Mouse (Mus musculus): ENCODE measurements around the gene Ano1. TPM values are rescaled to one million over a fixed set of nuclear protein-coding genes. Genes with fewer than 3 reads are reported as not detected.

Gene Ano1
- polyA plus RNA-seq, 1 experiment from 2014 or later: 7.4 TPM

- 61% methylated on average over 5 of the region's 5 CpGs for WGBS
- Histone ChIP-seq H3K27me3 (ENCODE audit: insufficient read depth, poor library complexity, severe bottlenecking) (peaks cover 20% of the 10 kb centered on the region), H3K4me3 (no peak overlapping the region), H3K36me3 (0 out of 2 replicates have a peak, but pooled peaks cover 2% of the 10 kb centered on the region), H3K9me3 (no peaks in the 10 kb centered on the region), H3K27ac (peak overlapping the region; percentile 66), H3K4me1 (replicated peaks) (peaks cover 33% of the 10 kb centered on the region)
- DNase-seq (ENCODE audit: low spot score): no peak
Observed at GRCm38 (mm10) chr7:144684467-144684866, 67.3 kb downstream of the Ano1 start.

GRCm38 (mm10) chr7:144680096-144680495 is 71.7 kb downstream of the Ano1 start:
- Histone ChIP-seq H3K36me3 (0 out of 2 replicates have a peak, but pooled peaks cover 2% of the 10 kb centered on the region), H3K27ac (no peak overlapping the region), H3K9me3 (no peaks in the 10 kb centered on the region), H3K4me3 (no peak overlapping the region), H3K27me3 (ENCODE audit: insufficient read depth, poor library complexity, severe bottlenecking) (peaks cover 61% of the 10 kb centered on the region), H3K4me1 (replicated peaks) (peaks cover 43% of the 10 kb centered on the region)
- 86% methylated on average over 5 of the region's 5 CpGs for WGBS
- no peak for DNase-seq (ENCODE audit: low spot score)

- H3K9me3 ChIP-seq: no peaks in the 10 kb centered on the region
- peak overlapping the region; percentile 51 for H3K4me3 ChIP-seq
- peaks cover 43% of the 10 kb centered on the region for H3K4me1 ChIP-seq (replicated peaks)
- 9% methylated on average over 68 of the region's 68 CpGs for WGBS
- no peak for DNase-seq (ENCODE audit: low spot score)
- H3K27me3 ChIP-seq (ENCODE audit: insufficient read depth, poor library complexity, severe bottlenecking): peaks cover 66% of the 10 kb centered on the region
- peak overlapping the region; percentile 79 for H3K27ac ChIP-seq
- H3K36me3 ChIP-seq: 0 out of 2 replicates have a peak, but pooled peaks cover 2% of the 10 kb centered on the region
Observed at GRCm38 (mm10) chr7:144678241-144679030, 73.3 kb downstream of the Ano1 start.

- Histone ChIP-seq H3K9me3 (no peaks in the 10 kb centered on the region), H3K4me1 (replicated peaks) (peaks cover 48% of the 10 kb centered on the region), H3K36me3 (no peaks in the 10 kb centered on the region), H3K27ac (peak overlapping the region; percentile 50; the same call in 1 of the 2 replicates), H3K4me3 (0 out of 2 replicates have a peak overlapping the region, but pooled peaks have one; percentile 51), H3K27me3 (ENCODE audit: insufficient read depth, poor library complexity, severe bottlenecking) (peaks cover 71% of the 10 kb centered on the region)
- 27% methylated on average over 12 of the region's 12 CpGs for WGBS
- no peak for DNase-seq (ENCODE audit: low spot score)
Observed at GRCm38 (mm10) chr7:144677341-144678086, 74.3 kb downstream of the Ano1 start.

GRCm38 (mm10) chr7:144675632-144676031 is 76.1 kb downstream of the Ano1 start:
- no peaks in the 10 kb centered on the region for H3K9me3 ChIP-seq
- H3K36me3 ChIP-seq: peaks cover 1% of the 10 kb centered on the region; the same call in 1 of the 2 replicates
- WGBS: 96% methylated on average over 8 of the region's 8 CpGs
- H3K4me3 ChIP-seq: no peak overlapping the region
- DNase-seq (ENCODE audit: low spot score): no peak
- peaks cover 48% of the 10 kb centered on the region for H3K4me1 ChIP-seq (replicated peaks)
- no peak overlapping the region for H3K27ac ChIP-seq
- H3K27me3 ChIP-seq (ENCODE audit: insufficient read depth, poor library complexity, severe bottlenecking): peaks cover 63% of the 10 kb centered on the region

GRCm38 (mm10) chr7:144669895-144670294 is 81.9 kb downstream of the Ano1 start:
- peaks cover 20% of the 10 kb centered on the region for H3K36me3 ChIP-seq
- DNase-seq (ENCODE audit: low spot score): no peak
- WGBS: 94% methylated on average over 2 of the region's 2 CpGs

GRCm38 (mm10) chr7:144668603-144669278 is 83.0 kb downstream of the Ano1 start:
- peak; percentile 49 for DNase-seq (ENCODE audit: low spot score)
- H3K36me3 ChIP-seq: peaks cover 20% of the 10 kb centered on the region
- H3K9me3 ChIP-seq: no peaks in the 10 kb centered on the region
- H3K27me3 ChIP-seq (ENCODE audit: insufficient read depth, poor library complexity, severe bottlenecking): peaks cover 6% of the 10 kb centered on the region; the same call in 1 of the 2 replicates
- H3K4me1 ChIP-seq (replicated peaks): peaks cover 41% of the 10 kb centered on the region
- no peak overlapping the region for H3K4me3 ChIP-seq
- WGBS: 53% methylated on average over 7 of the region's 7 CpGs
- peak overlapping the region; percentile 78 for H3K27ac ChIP-seq

More at GRCm38 (mm10) chr7:144669895-144670294, 81.9 kb downstream of the Ano1 start:
- H3K27me3 ChIP-seq (ENCODE audit: insufficient read depth, poor library complexity, severe bottlenecking): peaks cover 8% of the 10 kb centered on the region; the same call in 1 of the 2 replicates
- no peak overlapping the region for H3K27ac ChIP-seq
- H3K4me1 ChIP-seq (replicated peaks): peaks cover 32% of the 10 kb centered on the region
- no peaks in the 10 kb centered on the region for H3K9me3 ChIP-seq
- no peak overlapping the region for H3K4me3 ChIP-seq

GRCm38 (mm10) chr7:144667091-144667490 is 84.7 kb downstream of the Ano1 start:
- H3K27me3 ChIP-seq (ENCODE audit: insufficient read depth, poor library complexity, severe bottlenecking): peaks cover 13% of the 10 kb centered on the region
- H3K36me3 ChIP-seq: peaks cover 20% of the 10 kb centered on the region
- H3K4me1 ChIP-seq (replicated peaks): peaks cover 41% of the 10 kb centered on the region
- H3K27ac ChIP-seq: no peak overlapping the region
- no peaks in the 10 kb centered on the region for H3K9me3 ChIP-seq
- H3K4me3 ChIP-seq: no peak overlapping the region
- DNase-seq (ENCODE audit: low spot score): no peak
- WGBS: 95% methylated on average over 6 of the region's 6 CpGs

GRCm38 (mm10) chr7:144665585-144665984 is 86.2 kb downstream of the Ano1 start:
- peaks cover 15% of the 10 kb centered on the region for H3K27me3 ChIP-seq (ENCODE audit: insufficient read depth, poor library complexity, severe bottlenecking)
- H3K36me3 ChIP-seq: peaks cover 19% of the 10 kb centered on the region
- 80% methylated on average over 3 of the region's 3 CpGs for WGBS
- no peaks in the 10 kb centered on the region for H3K9me3 ChIP-seq
- no peak overlapping the region for H3K4me3 ChIP-seq
- H3K4me1 ChIP-seq (replicated peaks): peaks cover 41% of the 10 kb centered on the region
- no peak for DNase-seq (ENCODE audit: low spot score)
- H3K27ac ChIP-seq: no peak overlapping the region; the same call in 1 of the 2 replicates

- peaks cover 19% of the 10 kb centered on the region for H3K27me3 ChIP-seq (ENCODE audit: insufficient read depth, poor library complexity, severe bottlenecking)
- peaks cover 32% of the 10 kb centered on the region for H3K4me1 ChIP-seq (replicated peaks)
- no peak overlapping the region for H3K4me3 ChIP-seq
- DNase-seq (ENCODE audit: low spot score): no peak
- H3K36me3 ChIP-seq: 0 out of 2 replicates have a peak, but pooled peaks cover 2% of the 10 kb centered on the region
- no peaks in the 10 kb centered on the region for H3K9me3 ChIP-seq
- 70% methylated on average over 6 of the region's 6 CpGs for WGBS
- peak overlapping the region; percentile 75 for H3K27ac ChIP-seq
Observed at GRCm38 (mm10) chr7:144663566-144663965, 88.2 kb downstream of the Ano1 start.

- H3K4me1 ChIP-seq (replicated peaks): peaks cover 32% of the 10 kb centered on the region
- DNase-seq (ENCODE audit: low spot score): no peak
- no peaks in the 10 kb centered on the region for H3K9me3 ChIP-seq
- no peak overlapping the region for H3K4me3 ChIP-seq
- no peak overlapping the region for H3K27ac ChIP-seq
- peaks cover 25% of the 10 kb centered on the region for H3K36me3 ChIP-seq
- peaks cover 37% of the 10 kb centered on the region for H3K27me3 ChIP-seq (ENCODE audit: insufficient read depth, poor library complexity, severe bottlenecking)
- 86% methylated on average over 9 of the region's 9 CpGs for WGBS
Observed at GRCm38 (mm10) chr7:144656261-144656967, 95.4 kb downstream of the Ano1 start.

All from hindbrain, embryonic 10.5 days (tissue).